Mouse (Mus musculus) midbrain, embryonic 16.5 days (tissue): ENCODE measurements at regions not wholly inside any gene's neighbourhood (a gene's known extent, or its start where the extent isn't known, plus 50 kb on each side); places are given as distances from the start of the nearest gene placed in this dataset.
"Not testable (repeated sequence)": the region's sequence is repeated elsewhere in the genome, so short reads cannot be mapped to it uniquely, and the experiment has no call there.

Source experiments
- ATAC-seq: fragments of 200-750 bp; cut with Nextera tagmentation; 2 replicates; pipeline ENCODE4 v1.8.0; 2017; ENCODE audit warnings: moderate TSS enrichment
- H3K27ac ChIP-seq: fragments of 300-500 bp; sonication (generic); 2 replicates; pipeline ENCODE4 v1.5.1; 2014; ENCODE audit warnings: mild to moderate bottlenecking, low read length, mixed read lengths
- H3K27me3 ChIP-seq: fragments of 300-500 bp; sonication (generic); 2 replicates; pipeline ENCODE4 v1.6.1; 2014; ENCODE audit warnings: low read depth, low read length, mixed read lengths; ENCODE audit not compliant: control insufficient read depth, insufficient read depth
- H3K36me3 ChIP-seq: fragments of 300-500 bp; sonication (generic); 2 replicates; pipeline ENCODE4 v1.6.1; 2014; ENCODE audit warnings: mild to moderate bottlenecking, low read length, moderate library complexity, mixed read lengths; ENCODE audit not compliant: control insufficient read depth, insufficient read depth
- H3K4me1 ChIP-seq: fragments of 300-500 bp; sonication (generic); 2 replicates; pipeline ENCODE4 v1.6.1; 2014; ENCODE audit warnings: mild to moderate bottlenecking, low read length, mixed read lengths; ENCODE audit not compliant: control insufficient read depth, insufficient read depth
- H3K4me2 ChIP-seq: fragments of 300-500 bp; sonication (generic); 2 replicates; pipeline ENCODE4 v1.6.1; 2014; ENCODE audit warnings: mild to moderate bottlenecking, low read length, mixed read lengths
- H3K4me3 ChIP-seq: fragments of 300-500 bp; sonication (generic); 2 replicates; pipeline ENCODE4 v1.5.1; 2014; ENCODE audit warnings: low read depth, mild to moderate bottlenecking, low read length, moderate library complexity, mixed read lengths
- H3K9ac ChIP-seq: fragments of 300-500 bp; sonication (generic); 2 replicates; pipeline ENCODE4 v1.6.1; 2014; ENCODE audit warnings: low read depth, low read length, mixed read lengths
- H3K9me3 ChIP-seq: fragments of 300-500 bp; sonication (generic); replicated peaks from 2 replicates; pipeline ENCODE4 v1.6.1; 2014; ENCODE audit warnings: mild to moderate bottlenecking, low read length, mixed read lengths; ENCODE audit not compliant: control insufficient read depth, poor library complexity, severe bottlenecking
- WGBS: fragments of 180-500 bp; shearing (Covaris S2); extraction: QIAGEN DNeasy Blood & Tissue Kit; methylation state at CpG from one replicate; pipeline ENCODE4 v1.1.7; 2014; 5-methylcytosine and 5-hydroxymethylcytosine counted together

DNA sequence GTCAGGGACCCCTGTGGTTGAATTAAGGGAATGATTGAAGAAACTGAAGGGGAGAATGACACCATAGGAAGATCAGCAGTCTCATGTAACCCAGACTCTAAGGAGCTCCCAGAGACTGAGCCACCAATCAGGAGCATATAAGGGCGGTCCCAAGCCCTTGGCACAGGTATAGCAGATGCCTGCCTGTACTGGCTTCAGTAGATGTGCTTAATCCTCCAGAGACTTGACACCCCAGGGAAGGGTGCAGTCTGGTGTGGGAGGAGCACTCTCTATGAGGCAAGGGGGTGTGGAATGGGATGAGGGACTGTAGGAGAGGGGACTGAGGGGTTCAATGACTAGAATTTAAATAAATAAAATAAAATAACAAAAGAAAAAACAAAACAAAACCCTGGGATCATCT is 298.7 kb downstream of the Ppp1r3a start:
- no peak for ATAC-seq
- 91% methylated on average over 1 of the region's 1 CpGs for WGBS
- H3K4me2 ChIP-seq = no peak overlapping the region
- H3K4me3 ChIP-seq = no peak overlapping the region
- H3K27me3 ChIP-seq = no peaks in the 10 kb centered on the region
- H3K4me1 ChIP-seq = no peaks in the 10 kb centered on the region
- no peak overlapping the region for H3K27ac ChIP-seq
- H3K36me3 ChIP-seq = no peaks in the 10 kb centered on the region
- no peak overlapping the region for H3K9ac ChIP-seq
- no peaks in the 10 kb centered on the region for H3K9me3 ChIP-seq

DNA sequence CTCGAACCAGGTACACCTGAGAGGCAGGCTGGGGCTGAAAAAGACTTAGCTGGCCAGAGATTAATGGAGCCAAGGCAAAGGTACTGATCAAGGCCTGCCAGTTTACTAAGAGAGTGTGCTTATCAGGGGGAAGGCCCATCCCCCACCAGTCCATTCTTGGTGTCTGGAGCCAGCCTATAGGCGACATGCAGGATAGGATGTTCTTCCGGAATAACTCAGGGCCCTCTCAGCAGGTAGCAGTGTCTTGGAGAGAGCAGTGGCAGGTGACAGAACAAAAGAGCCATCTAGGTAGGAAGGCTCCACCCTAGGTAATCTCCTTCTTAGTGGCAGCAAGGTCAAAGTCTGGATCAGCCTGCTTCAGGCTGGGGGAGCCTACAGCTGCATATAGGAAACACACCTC is 301.8 kb downstream of the Ppp1r3a start:
- H3K4me2 ChIP-seq, H3K9ac ChIP-seq, H3K9me3 ChIP-seq, ATAC-seq, H3K36me3 ChIP-seq, H3K27me3 ChIP-seq, H3K4me1 ChIP-seq, H3K27ac ChIP-seq, H3K4me3 ChIP-seq: not testable (repeated sequence)
- WGBS = 78% methylated on average over 3 of the region's 3 CpGs

DNA sequence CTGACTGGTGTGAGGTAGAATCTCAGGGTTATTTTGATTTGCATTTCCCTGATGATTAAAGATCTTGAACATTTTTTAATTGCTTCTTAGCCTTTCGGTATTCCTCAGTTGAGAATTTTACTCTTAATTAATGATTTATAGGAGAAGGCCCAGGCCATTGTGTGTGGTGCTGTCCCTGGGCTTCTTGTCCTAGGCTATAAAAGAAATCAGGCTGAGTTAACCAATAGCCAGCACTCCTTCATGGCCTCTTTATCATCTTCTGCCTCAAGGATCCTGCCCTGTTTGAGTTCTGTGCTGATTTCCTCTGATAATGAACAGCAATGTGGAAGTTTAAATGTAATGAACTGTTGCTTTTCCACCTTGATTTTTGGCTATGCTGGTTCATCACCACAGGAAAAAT is 323.3 kb downstream of the Ppp1r3a start:
- 91% methylated on average over 1 of the region's 1 CpGs for WGBS
- H3K4me2 ChIP-seq = no peak overlapping the region
- no peak overlapping the region for H3K4me3 ChIP-seq
- no peak overlapping the region for H3K27ac ChIP-seq
- no peak overlapping the region for H3K9ac ChIP-seq
- H3K36me3 ChIP-seq = no peaks in the 10 kb centered on the region
- H3K9me3 ChIP-seq = no peaks in the 10 kb centered on the region
- H3K27me3 ChIP-seq = no peaks in the 10 kb centered on the region
- no peaks in the 10 kb centered on the region for H3K4me1 ChIP-seq
- ATAC-seq = no peak

GRCm38 (mm10) chr6:14409772-14410171 is 345.3 kb downstream of the Ppp1r3a start:
- H3K4me2 ChIP-seq = no peak overlapping the region
- no peaks in the 10 kb centered on the region for H3K36me3 ChIP-seq
- no peaks in the 10 kb centered on the region for H3K4me1 ChIP-seq
- H3K9ac ChIP-seq = no peak overlapping the region
- no peak overlapping the region for H3K27ac ChIP-seq
- no peaks in the 10 kb centered on the region for H3K9me3 ChIP-seq
- peak; percentile 25; the same call in 1 of the 2 replicates for ATAC-seq
- H3K4me3 ChIP-seq = no peak overlapping the region
- no peaks in the 10 kb centered on the region for H3K27me3 ChIP-seq
- WGBS = 38% methylated on average over 4 of the region's 4 CpGs

GRCm38 (mm10) chr6:14407754-14408153 is 347.3 kb downstream of the Ppp1r3a start:
- H3K4me3 ChIP-seq = no peak overlapping the region
- no peaks in the 10 kb centered on the region for H3K27me3 ChIP-seq
- H3K4me1 ChIP-seq = no peaks in the 10 kb centered on the region
- 74% methylated on average over 1 of the region's 1 CpGs for WGBS
- ATAC-seq = no peak
- H3K9ac ChIP-seq = no peak overlapping the region
- no peaks in the 10 kb centered on the region for H3K9me3 ChIP-seq
- no peak overlapping the region for H3K4me2 ChIP-seq
- H3K36me3 ChIP-seq = no peaks in the 10 kb centered on the region
- no peak overlapping the region for H3K27ac ChIP-seq

DNA sequence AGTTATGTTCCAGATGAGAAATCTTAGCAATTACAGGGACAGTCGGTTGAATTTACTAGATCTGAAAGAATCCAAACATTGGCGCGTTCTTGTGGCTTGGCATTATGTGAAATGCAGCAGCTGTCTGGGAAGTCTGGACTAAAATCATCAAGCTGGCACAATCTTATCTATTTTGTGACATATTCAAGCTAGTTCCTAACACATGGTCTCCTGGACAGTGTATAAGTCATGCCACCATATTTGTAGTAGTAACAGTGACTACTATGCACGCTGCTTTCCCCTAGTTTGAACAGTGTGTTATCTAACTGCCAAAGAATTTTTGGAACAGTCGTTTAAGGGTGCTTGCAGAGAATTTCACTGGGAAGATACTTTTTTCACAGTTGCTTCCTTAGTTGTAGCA is 396.8 kb downstream of the Ppp1r3a start:
- no peak overlapping the region for H3K4me2 ChIP-seq
- WGBS = 88% methylated on average over 5 of the region's 5 CpGs
- peaks cover 3% of the 10 kb centered on the region; the same call in 1 of the 2 replicates for H3K9me3 ChIP-seq
- no peak overlapping the region for H3K27ac ChIP-seq
- no peaks in the 10 kb centered on the region for H3K27me3 ChIP-seq
- H3K36me3 ChIP-seq = no peaks in the 10 kb centered on the region
- H3K9ac ChIP-seq = no peak overlapping the region
- no peaks in the 10 kb centered on the region for H3K4me1 ChIP-seq
- H3K4me3 ChIP-seq = no peak overlapping the region
- no peak for ATAC-seq
